Mouse (Mus musculus) kidney, embryonic 16.5 days (tissue): ENCODE results near the gene Ptprm. TPM values are rescaled to one million over a fixed set of nuclear protein-coding genes. Genes with fewer than 3 reads are reported as not detected.
A peak's percentile ranks its signal among the peaks of the same experiment; 100 is the strongest.

Source experiments
- ATAC-seq: fragments of 200-750 bp; cut with Nextera tagmentation; 2 replicates; pipeline ENCODE4 v1.8.0; 2017; ENCODE audit warnings: moderate TSS enrichment; ENCODE audit not compliant: low FRiP score, low TSS enrichment
- H3K27ac ChIP-seq: fragments of 300-500 bp; sonication (generic); 2 replicates; pipeline ENCODE4 v1.5.1; 2014; ENCODE audit warnings: low read length
- H3K27me3 ChIP-seq: fragments of 300-500 bp; sonication (generic); 2 replicates; pipeline ENCODE4 v1.6.1; 2014; ENCODE audit warnings: low read length, control low read depth, mixed read lengths; ENCODE audit not compliant: insufficient read depth
- H3K36me3 ChIP-seq: fragments of 300-500 bp; sonication (generic); 2 replicates; pipeline ENCODE4 v1.6.1; 2014; ENCODE audit warnings: low read length, control low read depth, mixed read lengths; ENCODE audit not compliant: insufficient read depth
- H3K4me1 ChIP-seq: fragments of 300-500 bp; sonication (generic); 2 replicates; pipeline ENCODE4 v1.6.1; 2014; ENCODE audit warnings: low read length, control low read depth, mixed read lengths; ENCODE audit not compliant: insufficient read depth
- H3K4me2 ChIP-seq: fragments of 300-500 bp; sonication (generic); replicated peaks from 2 replicates; pipeline ENCODE4 v1.6.1; 2014; ENCODE audit warnings: low read depth, low read length
- H3K4me3 ChIP-seq: fragments of 300-500 bp; sonication (generic); 2 replicates; pipeline ENCODE4 v1.5.1; 2014; ENCODE audit warnings: mild to moderate bottlenecking, low read length
- H3K9ac ChIP-seq: fragments of 300-500 bp; sonication (generic); replicated peaks from 2 replicates; pipeline ENCODE4 v1.6.1; 2014; ENCODE audit warnings: low read length
- H3K9me3 ChIP-seq: fragments of 300-500 bp; sonication (generic); 2 replicates; pipeline ENCODE4 v1.6.1; 2016; ENCODE audit warnings: low read length, control low read depth
- WGBS: fragments of 180-500 bp; shearing (Covaris S2); extraction: QIAGEN DNeasy Blood & Tissue Kit; methylation state at CpG from one replicate; pipeline ENCODE4 v1.1.7; 2014; 5-methylcytosine and 5-hydroxymethylcytosine counted together
- polyA plus RNA-seq: library from polyadenylated mRNA; unstranded; fragments of >200 nt; fragmentation: Nextera tagmentation; extraction: Ambion mirVana; gene quantifications from 2 replicates; pipeline ENCODE4 v1.2.1, GENCODE M21; 2015

The Ptprm gene
- polyA plus RNA-seq, 1 experiment from 2014 or later = 17.3 TPM

- 67% methylated on average over 12 of the region's 12 CpGs for WGBS
Measured at GRCm38 (mm10) chr17:67138981-67139380, 215.3 kb downstream of the Ptprm start.

GRCm38 (mm10) chr17:67136876-67137275, 217.4 kb downstream of the Ptprm start:
- peaks cover 19% of the 10 kb centered on the region for H3K4me1 ChIP-seq
- no peaks in the 10 kb centered on the region for H3K27me3 ChIP-seq
- 73% methylated on average over 7 of the region's 7 CpGs for WGBS
- H3K36me3 ChIP-seq = no peaks in the 10 kb centered on the region
- H3K4me3 ChIP-seq = no peak overlapping the region
- no peak for ATAC-seq
- no peak overlapping the region for H3K4me2 ChIP-seq
- no peak overlapping the region for H3K9ac ChIP-seq
- H3K9me3 ChIP-seq = no peaks in the 10 kb centered on the region
- 0 out of 2 replicates have a peak overlapping the region, but pooled peaks have one; percentile 20 for H3K27ac ChIP-seq

More at GRCm38 (mm10) chr17:67138981-67139380, 215.3 kb downstream of the Ptprm start:
- no peak for ATAC-seq
- Histone ChIP-seq H3K27ac (no peak overlapping the region), H3K4me1 (0 out of 2 replicates have a peak, but pooled peaks cover 7% of the 10 kb centered on the region), H3K9me3 (no peaks in the 10 kb centered on the region), H3K9ac (no peak overlapping the region), H3K27me3 (no peaks in the 10 kb centered on the region), H3K4me2 (no peak overlapping the region), H3K36me3 (peaks cover 3% of the 10 kb centered on the region; the same call in 1 of the 2 replicates), H3K4me3 (no peak overlapping the region)

- WGBS = 72% methylated on average over 8 of the region's 8 CpGs
- H3K4me3 ChIP-seq = no peak overlapping the region
- H3K36me3 ChIP-seq = no peaks in the 10 kb centered on the region
- no peaks in the 10 kb centered on the region for H3K9me3 ChIP-seq
- H3K4me2 ChIP-seq = no peak overlapping the region
- H3K4me1 ChIP-seq = peaks cover 21% of the 10 kb centered on the region
- no peaks in the 10 kb centered on the region for H3K27me3 ChIP-seq
- no peak for ATAC-seq
- no peak overlapping the region for H3K27ac ChIP-seq
- H3K9ac ChIP-seq = no peak overlapping the region
Measured at GRCm38 (mm10) chr17:67136421-67136820, 217.8 kb downstream of the Ptprm start.

- Histone ChIP-seq H3K4me3 (no peak overlapping the region), H3K27me3 (no peaks in the 10 kb centered on the region), H3K4me1 (peaks cover 22% of the 10 kb centered on the region), H3K36me3 (no peaks in the 10 kb centered on the region), H3K4me2 (no peak overlapping the region), H3K9me3 (no peaks in the 10 kb centered on the region), H3K27ac (no peak overlapping the region), H3K9ac (no peak overlapping the region)
- ATAC-seq = no peak
- 87% methylated on average over 4 of the region's 4 CpGs for WGBS
Measured at GRCm38 (mm10) chr17:67134235-67134634, 220.0 kb downstream of the Ptprm start.

GRCm38 (mm10) chr17:67133440-67134103, 220.7 kb downstream of the Ptprm start:
- 26% methylated on average over 13 of the region's 13 CpGs for WGBS
- Histone ChIP-seq H3K4me1 (peaks cover 22% of the 10 kb centered on the region), H3K9ac (no peak overlapping the region), H3K4me3 (no peak overlapping the region), H3K36me3 (no peaks in the 10 kb centered on the region), H3K9me3 (no peaks in the 10 kb centered on the region), H3K4me2 (0 out of 2 replicates have a peak overlapping the region, but pooled peaks have one; percentile 16), H3K27me3 (no peaks in the 10 kb centered on the region), H3K27ac (peak overlapping the region; percentile 71)
- peak; percentile 87 for ATAC-seq

GRCm38 (mm10) chr17:67133026-67133425, 221.2 kb downstream of the Ptprm start:
- Histone ChIP-seq H3K4me3 (no peak overlapping the region), H3K4me1 (peaks cover 22% of the 10 kb centered on the region), H3K27ac (peak overlapping the region; percentile 71; the same call in 1 of the 2 replicates), H3K27me3 (no peaks in the 10 kb centered on the region), H3K9ac (no peak overlapping the region), H3K36me3 (no peaks in the 10 kb centered on the region), H3K4me2 (no peak overlapping the region), H3K9me3 (no peaks in the 10 kb centered on the region)
- 96% methylated on average over 4 of the region's 4 CpGs for whole genome bisulfite sequencing
- ATAC-seq = no peak

DNA sequence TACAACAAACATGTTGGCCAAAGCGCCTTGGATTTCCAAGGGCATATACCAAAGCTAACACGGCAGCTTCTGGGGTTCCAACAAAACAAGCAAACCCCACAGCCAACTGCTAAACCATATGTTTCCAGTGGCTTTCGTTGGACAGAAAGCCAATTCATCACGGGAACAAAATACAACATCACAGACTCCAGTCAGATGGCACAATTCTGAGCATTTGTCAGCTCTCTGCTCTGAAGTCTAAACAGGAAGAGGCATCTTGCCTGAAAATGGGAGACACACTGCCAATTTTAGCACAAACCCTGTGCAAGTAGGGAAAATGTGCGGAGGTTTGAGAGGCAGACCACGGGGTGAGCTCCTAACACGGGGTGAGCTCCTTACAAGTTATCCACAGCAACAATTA, 226.7 kb downstream of the Ptprm start:
- H3K36me3 ChIP-seq = no peaks in the 10 kb centered on the region
- 72% methylated on average over 7 of the region's 7 CpGs for WGBS

GRCm38 (mm10) chr17:67125596-67125995, 228.7 kb downstream of the Ptprm start:
- H3K27ac ChIP-seq = no peak overlapping the region
- H3K9ac ChIP-seq = no peak overlapping the region
- no peak overlapping the region for H3K4me3 ChIP-seq
- H3K27me3 ChIP-seq = no peaks in the 10 kb centered on the region
- no peaks in the 10 kb centered on the region for H3K4me1 ChIP-seq
- no peak for ATAC-seq
- no peaks in the 10 kb centered on the region for H3K9me3 ChIP-seq
- no peaks in the 10 kb centered on the region for H3K36me3 ChIP-seq
- no peak overlapping the region for H3K4me2 ChIP-seq
- 76% methylated on average over 4 of the region's 4 CpGs for WGBS

More for the DNA sequence above, 226.7 kb downstream of the Ptprm start:
- H3K4me2 ChIP-seq = no peak overlapping the region
- H3K27ac ChIP-seq = no peak overlapping the region
- no peaks in the 10 kb centered on the region for H3K27me3 ChIP-seq
- no peak overlapping the region for H3K4me3 ChIP-seq
- H3K4me1 ChIP-seq = 0 out of 2 replicates have a peak, but pooled peaks cover 3% of the 10 kb centered on the region
- no peak overlapping the region for H3K9ac ChIP-seq
- H3K9me3 ChIP-seq = no peaks in the 10 kb centered on the region
- no peak for ATAC-seq

DNA sequence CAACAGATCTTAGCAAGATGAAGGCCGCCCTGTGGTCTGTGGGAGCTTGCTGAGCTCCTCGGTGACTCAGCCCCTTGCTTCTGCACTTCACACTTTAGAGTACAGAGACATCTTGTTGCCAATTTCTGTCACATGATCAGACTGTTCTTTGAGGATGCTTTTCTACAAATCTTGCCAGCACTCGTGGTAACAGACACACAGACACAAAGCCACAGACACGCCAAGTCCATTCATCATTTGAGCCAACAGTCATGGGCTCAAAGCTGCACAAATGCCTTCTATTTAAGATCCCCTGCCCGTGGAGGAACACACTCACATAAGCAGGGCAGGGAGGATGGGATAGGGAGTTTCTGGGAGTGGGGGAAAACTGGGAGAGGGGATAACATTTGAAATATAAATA, 230.0 kb downstream of the Ptprm start:
- Histone ChIP-seq H3K4me1 (peaks cover 7% of the 10 kb centered on the region; the same call in 1 of the 2 replicates), H3K9me3 (no peaks in the 10 kb centered on the region), H3K9ac (no peak overlapping the region), H3K4me3 (no peak overlapping the region), H3K36me3 (no peaks in the 10 kb centered on the region), H3K4me2 (no peak overlapping the region), H3K27me3 (no peaks in the 10 kb centered on the region), H3K27ac (no peak overlapping the region)
- ATAC-seq = no peak
- whole genome bisulfite sequencing = 70% methylated on average over 5 of the region's 5 CpGs

GRCm38 (mm10) chr17:67123722-67124121, 230.5 kb downstream of the Ptprm start:
- H3K27ac ChIP-seq = no peak overlapping the region
- no peaks in the 10 kb centered on the region for H3K27me3 ChIP-seq
- H3K4me2 ChIP-seq = no peak overlapping the region
- peaks cover 12% of the 10 kb centered on the region; the same call in 1 of the 2 replicates for H3K4me1 ChIP-seq
- 68% methylated on average over 5 of the region's 5 CpGs for WGBS
- no peaks in the 10 kb centered on the region for H3K36me3 ChIP-seq
- H3K4me3 ChIP-seq = no peak overlapping the region
- H3K9me3 ChIP-seq = no peaks in the 10 kb centered on the region
- H3K9ac ChIP-seq = no peak overlapping the region
- no peak for ATAC-seq
